Mouse (Mus musculus) C2C12 (cell line): ENCODE measurements at regions not wholly inside any gene's neighbourhood (a gene's known extent, or its start where the extent isn't known, plus 50 kb on each side); places are given as distances from the start of the nearest gene placed in this dataset.

Source experiments
- H3K27me3 ChIP-seq: one replicate; pipeline ENCODE4 v1.6.1; 2011; ENCODE audit not compliant: control insufficient read depth, insufficient read depth, insufficient read length
- H3K36me3 ChIP-seq: one replicate; pipeline ENCODE4 v1.6.1; 2011; ENCODE audit not compliant: control insufficient read depth, insufficient read depth
- H3K4me3 ChIP-seq: one replicate; pipeline ENCODE4 v1.5.1; 2011; ENCODE audit warnings: mild to moderate bottlenecking, control low read depth; ENCODE audit not compliant: poor library complexity, insufficient read depth, severe bottlenecking
- H3K79me2 ChIP-seq: one replicate; pipeline ENCODE4 v1.6.1; 2011; ENCODE audit not compliant: control insufficient read depth, insufficient read depth
- H3K79me3 ChIP-seq: one replicate; pipeline ENCODE4 v1.6.1; 2011; ENCODE audit warnings: low read depth, control low read depth
- H3ac ChIP-seq: one replicate; pipeline ENCODE3; 2011; ENCODE audit warnings: low read depth; ENCODE audit not compliant: control insufficient read depth, insufficient read length
- CEBPB ChIP-seq: IDR thresholded peaks from one replicate; pipeline ENCODE4 v1.6.1; 2011; ENCODE audit warnings: low read depth, mild to moderate bottlenecking, control low read depth, moderate library complexity
- CTCF ChIP-seq: IDR thresholded peaks from one replicate; pipeline ENCODE4 v1.5.1; 2011; ENCODE audit not compliant: control insufficient read depth, insufficient read depth, insufficient read length
- FOSL1 ChIP-seq: IDR thresholded peaks from one replicate; pipeline ENCODE4 v1.8.0; 2011; ENCODE audit warnings: mild to moderate bottlenecking, low read length; ENCODE audit not compliant: poor library complexity, insufficient read depth, severe bottlenecking
- MAX ChIP-seq: IDR thresholded peaks from one replicate; pipeline ENCODE4 v1.6.1; 2011; ENCODE audit warnings: mild to moderate bottlenecking, control low read depth
- MYOD1 ChIP-seq: IDR thresholded peaks from one replicate; pipeline ENCODE4 v1.6.1; 2011; ENCODE audit warnings: low read depth; ENCODE audit not compliant: control insufficient read depth, insufficient read length
- MYOG ChIP-seq: IDR thresholded peaks from one replicate; pipeline ENCODE4 v1.6.1; 2011; ENCODE audit not compliant: control insufficient read depth, insufficient read length; ENCODE audit errors: extremely low read depth
- USF1 ChIP-seq: IDR thresholded peaks from one replicate; pipeline ENCODE4 v1.6.1; 2011; ENCODE audit warnings: low read depth, mild to moderate bottlenecking, control low read depth, moderate library complexity

- no peaks in the 10 kb centered on the region for H3K27me3 ChIP-seq
- no peak overlapping the region for H3K4me3 ChIP-seq
- no peak for TF ChIP-seq CEBPB
- no peak for TF ChIP-seq USF1
- TF ChIP-seq FOSL1, result no peak
- no peak for TF ChIP-seq MYOD1
- no peak for TF ChIP-seq MAX
- TF ChIP-seq CTCF, result no peak
- TF ChIP-seq MYOG, result no peak
- no peaks in the 10 kb centered on the region for H3K36me3 ChIP-seq
- no peaks in the 10 kb centered on the region for H3K79me2 ChIP-seq
- no peak overlapping the region for H3ac ChIP-seq
- H3K79me3 ChIP-seq, result no peaks in the 10 kb centered on the region
Measured at GRCm38 (mm10) chr4:142441045-142441444, 201.8 kb upstream of the Kazn start.

GRCm38 (mm10) chr4:142439450-142440183 lies 200.4 kb upstream of the Kazn start:
- H3K79me3 ChIP-seq, result no peaks in the 10 kb centered on the region
- no peaks in the 10 kb centered on the region for H3K27me3 ChIP-seq
- no peak overlapping the region for H3ac ChIP-seq
- no peaks in the 10 kb centered on the region for H3K36me3 ChIP-seq
- H3K4me3 ChIP-seq, result no peak overlapping the region
- no peaks in the 10 kb centered on the region for H3K79me2 ChIP-seq
- TF ChIP-seq FOSL1 (no peak), MYOD1 (no peak), CEBPB (no peak)

- Histone ChIP-seq H3K79me3 (no peaks in the 10 kb centered on the region), H3K4me3 (no peak overlapping the region), H3ac (no peak overlapping the region), H3K27me3 (no peaks in the 10 kb centered on the region), H3K36me3 (no peaks in the 10 kb centered on the region), H3K79me2 (no peaks in the 10 kb centered on the region)
- no peak for TF ChIP-seq MYOD1
- TF ChIP-seq CTCF, result no peak
- no peak for TF ChIP-seq USF1
- TF ChIP-seq MYOG, result no peak
- TF ChIP-seq CEBPB, result no peak
- no peak for TF ChIP-seq MAX
- TF ChIP-seq FOSL1, result no peak
Measured at GRCm38 (mm10) chr4:142424596-142424995, 185.4 kb upstream of the Kazn start.

GRCm38 (mm10) chr4:142420427-142420826 lies 181.2 kb upstream of the Kazn start:
- Histone ChIP-seq H3K79me3 (no peaks in the 10 kb centered on the region), H3K79me2 (no peaks in the 10 kb centered on the region), H3K4me3 (no peak overlapping the region), H3ac (no peak overlapping the region), H3K27me3 (no peaks in the 10 kb centered on the region), H3K36me3 (no peaks in the 10 kb centered on the region)
- TF ChIP-seq MYOG, result no peak
- TF ChIP-seq CEBPB, result no peak
- no peak for TF ChIP-seq CTCF
- no peak for TF ChIP-seq MYOD1
- TF ChIP-seq USF1, result no peak
- no peak for TF ChIP-seq FOSL1
- TF ChIP-seq MAX, result no peak

- Histone ChIP-seq H3K4me3 (no peak overlapping the region), H3ac (no peak overlapping the region), H3K36me3 (no peaks in the 10 kb centered on the region), H3K79me3 (no peaks in the 10 kb centered on the region), H3K79me2 (no peaks in the 10 kb centered on the region), H3K27me3 (no peaks in the 10 kb centered on the region)
- TF ChIP-seq MYOG (no peak), FOSL1 (no peak), USF1 (no peak), MAX (no peak), CTCF (no peak), MYOD1 (no peak), CEBPB (no peak)
Measured at GRCm38 (mm10) chr4:142414874-142415273, 175.7 kb upstream of the Kazn start.

GRCm38 (mm10) chr4:142411792-142412191 lies 172.6 kb upstream of the Kazn start:
- Histone ChIP-seq H3K36me3 (no peaks in the 10 kb centered on the region), H3K79me2 (no peaks in the 10 kb centered on the region), H3ac (no peak overlapping the region), H3K79me3 (no peaks in the 10 kb centered on the region), H3K4me3 (no peak overlapping the region), H3K27me3 (no peaks in the 10 kb centered on the region)
- TF ChIP-seq MAX (no peak), FOSL1 (no peak), USF1 (no peak), CEBPB (no peak), MYOD1 (no peak), CTCF (no peak), MYOG (no peak)
